Mouse (Mus musculus) bone marrow, adult 2 months (tissue): ENCODE measurements at regions not wholly inside any gene's neighbourhood (a gene's known extent, or its start where the extent isn't known, plus 50 kb on each side); places are given as distances from the start of the nearest gene placed in this dataset.
"Not testable (repeated sequence)": the region's sequence is repeated elsewhere in the genome, so short reads cannot be mapped to it uniquely, and the experiment has no call there.

Experiments
- CTCF ChIP-seq: fragments of 200-500 bp; IDR thresholded peaks from 2 replicates; pipeline ENCODE4 v1.5.1; 2011; ENCODE audit warnings: low read length, control low read depth; ENCODE audit not compliant: control insufficient read depth, insufficient read depth
- POLR2A ChIP-seq: fragments of 200-500 bp; IDR thresholded peaks from 2 replicates; pipeline ENCODE4 v1.6.1; 2011; ENCODE audit warnings: low read depth, mild to moderate bottlenecking, control low read depth, low read length, borderline replicate concordance; ENCODE audit not compliant: control insufficient read depth

DNA sequence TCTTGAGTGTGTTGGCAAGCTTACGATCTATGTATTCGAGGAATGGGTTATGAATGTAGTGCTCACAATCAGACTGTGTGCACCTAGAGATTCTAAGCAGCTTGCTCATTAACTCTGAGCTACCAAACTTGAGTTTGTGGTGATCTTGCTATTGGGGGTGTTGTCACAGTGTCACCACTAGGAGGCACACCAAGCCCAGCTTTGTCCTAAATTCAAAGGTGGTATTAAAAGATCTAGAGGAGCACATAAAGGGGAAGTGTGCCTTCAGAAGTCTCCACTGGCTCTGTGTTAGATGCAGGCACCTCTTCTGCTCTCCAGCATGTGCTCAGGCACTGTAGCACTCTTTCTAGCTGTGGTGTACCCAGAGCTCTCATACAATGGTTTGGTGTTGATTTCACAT, 138.9 kb upstream of the Mrgpra3 start:
- TF ChIP-seq CTCF, POLR2A: not testable (repeated sequence)
